Mouse (Mus musculus) liver, postnatal 0 days (tissue): ENCODE measurements at regions not wholly inside any gene's neighbourhood (a gene's known extent, or its start where the extent isn't known, plus 50 kb on each side); places are given as distances from the start of the nearest gene placed in this dataset.

Source experiments
- ATAC-seq: fragments of 200-750 bp; cut with Nextera tagmentation; 2 replicates; pipeline ENCODE4 v1.8.0; 2017; ENCODE audit warnings: mild to moderate bottlenecking, moderate library complexity
- DNase-seq: peaks from one replicate; pipeline ENCODE4 v3.0.0-alpha.2; 2016
- H3K27ac ChIP-seq: fragments of 300-500 bp; sonication (generic); 2 replicates; pipeline ENCODE4 v1.5.1; 2014; ENCODE audit warnings: antibody characterized with exemption, moderate library complexity, mild to moderate bottlenecking, low read depth
- H3K27me3 ChIP-seq: fragments of 300-500 bp; sonication (generic); 2 replicates; pipeline ENCODE4 v1.6.1; 2014; ENCODE audit warnings: low read length, control low read depth, mixed read lengths; ENCODE audit not compliant: insufficient read depth
- H3K36me3 ChIP-seq: fragments of 300-500 bp; sonication (generic); replicated peaks from 2 replicates; pipeline ENCODE4 v1.6.1; 2014; ENCODE audit warnings: mild to moderate bottlenecking, control low read depth, low read length, moderate library complexity, mixed read lengths; ENCODE audit not compliant: insufficient read depth
- H3K4me1 ChIP-seq: fragments of 300-500 bp; sonication (generic); 2 replicates; pipeline ENCODE4 v1.6.1; 2014; ENCODE audit warnings: antibody characterized with exemption, mild to moderate bottlenecking, control low read depth; ENCODE audit not compliant: insufficient read depth
- H3K4me2 ChIP-seq: fragments of 300-500 bp; sonication (generic); 2 replicates; pipeline ENCODE4 v1.6.1; 2014; ENCODE audit warnings: low read depth, mild to moderate bottlenecking, low read length, moderate library complexity, mixed read lengths
- H3K4me3 ChIP-seq: fragments of 300-500 bp; sonication (generic); 2 replicates; pipeline ENCODE4 v1.5.1; 2014; ENCODE audit warnings: low read depth, low read length
- H3K9ac ChIP-seq: fragments of 300-500 bp; sonication (generic); replicated peaks from 2 replicates; pipeline ENCODE4 v1.6.1; 2014; ENCODE audit warnings: mild to moderate bottlenecking, moderate library complexity
- H3K9me3 ChIP-seq: fragments of 300-500 bp; sonication (generic); 2 replicates; pipeline ENCODE4 v1.6.1; 2016; ENCODE audit warnings: mild to moderate bottlenecking, control low read depth, low read length, mixed read lengths
- CTCF ChIP-seq: sonication (generic); IDR thresholded peaks from 2 replicates; pipeline ENCODE4 v1.5.1; 2016; ENCODE audit warnings: antibody characterized with exemption, low read depth
- EP300 ChIP-seq: IDR thresholded peaks from 2 replicates; pipeline ENCODE4 v1.6.1; 2016; ENCODE audit warnings: antibody characterized with exemption, low read depth, mild to moderate bottlenecking
- WGBS: fragments of 180-500 bp; shearing (Covaris S2); extraction: QIAGEN DNeasy Blood & Tissue Kit; methylation state at CpG from one replicate; pipeline ENCODE4 v1.1.7; 2014; ENCODE audit not compliant: insufficient replicate concordance; 5-methylcytosine and 5-hydroxymethylcytosine counted together

DNA sequence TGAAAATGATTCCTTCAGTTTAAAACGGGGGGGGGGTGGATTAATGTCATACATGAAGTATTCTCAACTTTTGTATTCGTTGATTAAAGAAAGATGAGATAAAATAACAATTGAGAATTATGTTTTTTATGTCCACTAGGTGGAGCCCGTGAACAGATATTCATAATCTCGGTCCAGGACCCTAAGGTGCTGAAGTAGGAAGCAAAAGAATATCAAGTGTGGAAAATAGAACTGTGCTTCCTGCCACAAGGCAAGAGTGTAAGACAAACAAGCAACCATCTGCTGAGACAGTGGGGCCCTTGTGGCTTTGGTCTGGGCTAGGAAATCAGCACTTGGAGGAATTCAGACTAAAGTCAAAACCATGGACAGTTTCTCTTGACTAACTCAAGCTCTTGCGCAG, 50.9 kb upstream of the Kap start:
- TF ChIP-seq EP300 (no peak), CTCF (peak; percentile 62)
- Histone ChIP-seq H3K9me3 (no peaks in the 10 kb centered on the region), H3K4me3 (no peak overlapping the region), H3K36me3 (no peaks in the 10 kb centered on the region), H3K4me1 (no peaks in the 10 kb centered on the region), H3K4me2 (no peak overlapping the region), H3K27ac (no peak overlapping the region), H3K27me3 (no peaks in the 10 kb centered on the region), H3K9ac (no peak overlapping the region)
- WGBS, result 17% methylated on average over 5 of the region's 5 CpGs
- DNase-seq (no peak), ATAC-seq (no peak)

DNA sequence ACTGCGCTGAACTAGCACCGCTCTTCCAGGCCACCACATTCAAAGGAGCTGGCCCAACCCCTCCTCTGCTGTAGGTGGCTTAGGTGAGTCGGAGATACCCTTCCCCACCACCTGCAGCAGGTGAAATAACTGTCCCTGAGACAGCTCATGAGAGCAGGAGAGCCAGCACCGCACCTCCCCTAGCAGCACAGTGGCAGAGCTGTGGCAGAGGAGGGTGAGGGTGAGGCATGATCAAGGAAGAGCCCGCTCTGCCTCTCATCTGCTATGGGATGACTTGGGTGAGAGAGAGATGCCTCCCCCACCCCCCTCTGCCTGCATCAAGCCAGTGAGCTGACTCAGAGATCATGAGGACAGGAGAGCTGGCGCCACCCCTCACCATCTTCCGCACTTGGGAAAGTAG, 81.1 kb upstream of the Kap start:
- ATAC-seq (no peak), DNase-seq (no peak)
- no peak overlapping the region for H3K4me3 ChIP-seq
- H3K4me1 ChIP-seq, result no peaks in the 10 kb centered on the region
- H3K27me3 ChIP-seq, result no peaks in the 10 kb centered on the region
- H3K9ac ChIP-seq, result no peak overlapping the region
- no peaks in the 10 kb centered on the region for H3K9me3 ChIP-seq
- 81% methylated on average over 7 of the region's 7 CpGs for WGBS
- H3K36me3 ChIP-seq, result no peaks in the 10 kb centered on the region
- H3K27ac ChIP-seq, result no peak overlapping the region
- TF ChIP-seq EP300 (no peak), CTCF (no peak)
- no peak overlapping the region for H3K4me2 ChIP-seq

DNA sequence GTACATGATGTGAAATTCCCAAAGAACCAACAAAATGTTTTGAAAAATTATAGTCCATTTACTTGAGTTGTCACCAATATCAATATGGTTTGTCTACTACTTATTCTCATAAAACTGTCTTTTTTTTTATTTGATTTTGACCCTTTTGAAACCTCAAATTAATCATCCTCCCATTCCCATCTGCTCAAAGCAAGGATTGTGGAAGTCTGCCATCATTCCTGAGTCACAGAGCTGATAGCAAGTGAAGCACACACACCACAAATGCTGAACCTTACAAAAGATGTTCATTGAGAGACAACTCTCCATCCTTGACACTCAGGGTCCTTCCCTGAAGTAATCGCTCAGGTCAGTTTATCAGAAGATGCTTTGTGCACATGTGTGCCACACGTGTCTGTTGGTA, 82.1 kb upstream of the Kap start:
- Histone ChIP-seq H3K36me3 (no peaks in the 10 kb centered on the region), H3K27ac (no peak overlapping the region), H3K4me2 (no peak overlapping the region), H3K9ac (no peak overlapping the region), H3K4me1 (no peaks in the 10 kb centered on the region), H3K27me3 (no peaks in the 10 kb centered on the region), H3K9me3 (no peaks in the 10 kb centered on the region), H3K4me3 (no peak overlapping the region)
- no peak for DNase-seq
- ATAC-seq, result no peak
- 73% methylated on average over 2 of the region's 2 CpGs for WGBS
- TF ChIP-seq CTCF (no peak), EP300 (no peak)

DNA sequence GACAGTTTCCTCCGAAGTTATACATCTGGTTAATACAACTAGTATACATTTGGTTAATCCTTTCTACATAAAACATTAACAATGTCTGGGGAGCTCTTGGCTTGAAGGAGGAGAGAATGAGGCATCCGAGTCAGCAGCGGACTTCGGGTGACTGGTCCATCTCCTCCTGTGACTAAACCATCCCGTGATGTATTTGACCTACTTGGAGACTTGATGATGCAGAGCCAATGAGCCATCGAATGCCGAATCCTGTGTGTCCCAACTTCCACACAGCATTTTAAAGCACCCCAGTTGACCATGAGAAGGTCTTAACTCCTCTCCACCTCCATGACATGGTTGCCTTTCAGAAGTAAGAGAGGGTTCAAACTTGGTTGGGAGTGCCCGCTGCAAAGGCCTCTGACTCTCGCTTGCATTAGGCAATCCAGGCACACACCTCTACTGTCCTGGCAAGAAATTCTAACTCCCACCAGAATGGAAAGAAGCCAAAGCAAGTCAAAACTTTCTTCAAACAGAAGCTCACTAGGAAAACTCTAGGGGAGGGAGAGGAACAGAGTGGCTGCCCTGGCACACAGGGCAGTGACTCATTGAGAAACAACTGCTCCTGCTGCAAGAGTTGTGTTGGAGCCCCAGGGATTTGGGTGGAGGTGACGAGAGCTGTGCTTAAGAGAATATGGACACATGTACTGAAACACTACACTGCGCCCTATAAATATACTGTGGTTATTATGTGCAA, 75.4 kb upstream of the Etv6 start:
- H3K4me3 ChIP-seq, result no peak overlapping the region
- 79% methylated on average over 11 of the region's 11 CpGs for WGBS
- H3K9ac ChIP-seq, result no peak overlapping the region
- H3K4me2 ChIP-seq, result no peak overlapping the region
- no peaks in the 10 kb centered on the region for H3K36me3 ChIP-seq
- no peak for ATAC-seq
- H3K9me3 ChIP-seq, result no peaks in the 10 kb centered on the region
- TF ChIP-seq EP300, result no peak
- no peak for TF ChIP-seq CTCF
- DNase-seq, result no peak
- H3K27ac ChIP-seq, result no peak overlapping the region
- no peaks in the 10 kb centered on the region for H3K27me3 ChIP-seq
- no peaks in the 10 kb centered on the region for H3K4me1 ChIP-seq

GRCm38 (mm10) chr6:133960713-133961112, 74.8 kb upstream of the Etv6 start:
- no peak overlapping the region for H3K9ac ChIP-seq
- TF ChIP-seq CTCF (peak; percentile 89), EP300 (no peak)
- no peak overlapping the region for H3K4me3 ChIP-seq
- H3K4me2 ChIP-seq, result no peak overlapping the region
- no peaks in the 10 kb centered on the region for H3K27me3 ChIP-seq
- 19% methylated on average over 7 of the region's 7 CpGs for WGBS
- no peaks in the 10 kb centered on the region for H3K36me3 ChIP-seq
- ATAC-seq, result peak; percentile 53; the same call in 1 of the 2 replicates
- no peaks in the 10 kb centered on the region for H3K4me1 ChIP-seq
- H3K9me3 ChIP-seq, result no peaks in the 10 kb centered on the region
- peak; percentile 76 for DNase-seq
- no peak overlapping the region for H3K27ac ChIP-seq

DNA sequence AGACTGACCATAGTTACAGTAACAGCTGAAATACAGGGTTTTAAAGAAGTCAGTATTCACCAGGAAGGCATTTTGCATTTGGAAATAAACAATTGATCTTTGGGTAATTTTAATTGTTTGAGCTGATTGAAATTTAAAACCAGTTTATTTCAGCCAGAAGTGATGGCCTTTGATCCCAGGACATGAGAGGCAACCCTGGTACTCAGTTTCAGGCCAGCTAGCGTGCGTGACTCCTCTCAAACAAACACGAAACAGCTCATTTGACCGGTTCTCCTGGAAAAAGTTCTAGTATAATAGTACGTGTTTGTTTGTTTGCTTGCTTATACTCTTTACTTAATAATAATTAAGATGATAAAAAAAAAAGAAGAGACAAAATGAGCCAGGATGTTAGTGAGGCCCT, 72.9 kb upstream of the Etv6 start:
- no peak overlapping the region for H3K4me2 ChIP-seq
- 74% methylated on average over 5 of the region's 5 CpGs for WGBS
- H3K27ac ChIP-seq, result no peak overlapping the region
- no peaks in the 10 kb centered on the region for H3K27me3 ChIP-seq
- H3K4me1 ChIP-seq, result no peaks in the 10 kb centered on the region
- ATAC-seq (no peak), DNase-seq (no peak)
- H3K9me3 ChIP-seq, result no peaks in the 10 kb centered on the region
- H3K36me3 ChIP-seq, result no peaks in the 10 kb centered on the region
- TF ChIP-seq CTCF (no peak), EP300 (no peak)
- no peak overlapping the region for H3K4me3 ChIP-seq
- no peak overlapping the region for H3K9ac ChIP-seq
